In genomic region chr4:96273907-96274306, GRCm38 (mm10) we compare ENCODE assay signal across 8 mouse cellular contexts. TPM values are rescaled to one million over a fixed set of nuclear protein-coding genes. Genes with fewer than 3 reads are reported as not detected.
DNase-seq lines count a peak whose midpoint lies in the region; ATAC-seq and TF ChIP-seq lines count a peak whose summit lies in the region.

No protein-coding gene starts in this region.

- no peak for TF ChIP-seq EP300 in stomach, postnatal 0 days (optimal IDR thresholded peaks at IDR 0.05)

- no peak overlapping the region for H3K4me2 ChIP-seq in midbrain, embryonic 11.5 days
- H3K4me2 ChIP-seq in stomach, postnatal 0 days (replicated peaks; ENCODE audit: low read depth) = no peak overlapping the region

- TF ChIP-seq CTCF in stomach, postnatal 0 days (IDR thresholded peaks at IDR 0.05; ENCODE audit: low read depth) = peak; percentile 81
- no peak for TF ChIP-seq CTCF in thymus, adult 2 months (IDR thresholded peaks at IDR 0.05; ENCODE audit: borderline replicate concordance, control insufficient read depth, extremely low read depth, insufficient read depth, low read length, poor library complexity)

- TF ChIP-seq POLR2A in thymus, adult 2 months (IDR thresholded peaks at IDR 0.05; ENCODE audit: control insufficient read depth, extremely low read depth, insufficient read depth, low read length, poor library complexity) = no peak

- H3K27ac ChIP-seq in midbrain, embryonic 11.5 days (ENCODE audit: low read depth, low read length) = no peak overlapping the region
- H3K27ac ChIP-seq in stomach, postnatal 0 days (replicated peaks) = no peak overlapping the region
- no peak overlapping the region for H3K27ac ChIP-seq in thymus, adult 2 months (ENCODE audit: control insufficient read depth, insufficient read depth, low read length)

- H3K4me1 ChIP-seq in midbrain, embryonic 11.5 days (ENCODE audit: control insufficient read depth, insufficient read depth, low read length) = no peaks in the 10 kb centered on the region
- H3K4me1 ChIP-seq in stomach, postnatal 0 days (replicated peaks; ENCODE audit: control insufficient read depth, insufficient read depth) = no peaks in the 10 kb centered on the region
- no peaks in the 10 kb centered on the region for H3K4me1 ChIP-seq in thymus, adult 2 months (replicated peaks; ENCODE audit: control insufficient read depth, insufficient read depth, low read length)

- no peaks in the 10 kb centered on the region for H3K27me3 ChIP-seq in midbrain, embryonic 11.5 days (ENCODE audit: control insufficient read depth, insufficient read depth, low read length)
- H3K27me3 ChIP-seq in stomach, postnatal 0 days (ENCODE audit: control insufficient read depth, insufficient read depth, low read length) = no peaks in the 10 kb centered on the region
- no peaks in the 10 kb centered on the region for H3K27me3 ChIP-seq in thymus, adult 2 months (ENCODE audit: control insufficient read depth, insufficient read depth, low read length)

- DNase-seq in 416B (ENCODE audit: low read depth) (peak; percentile 34), WW6 (ENCODE audit: low read depth, low spot score) (peak; percentile 3)
- peak; percentile 27 for DNase-seq in embryo, embryonic 9.5 days (ENCODE audit: extremely low spot score)
- DNase-seq in layer of hippocampus, adult 9-10 months (ENCODE audit: low spot score) = peak; percentile 50
- peak; percentile 89 for DNase-seq in midbrain, embryonic 11.5 days (ENCODE audit: low spot score, missing footprints)
- peak; percentile 40 for DNase-seq in stomach, postnatal 0 days (ENCODE audit: low spot score)
- no peak for DNase-seq in thymus, adult 2 months

- H3K9ac ChIP-seq in midbrain, embryonic 11.5 days (ENCODE audit: low read length) = no peak overlapping the region
- H3K9ac ChIP-seq in stomach, postnatal 0 days (ENCODE audit: low read length) = no peak overlapping the region

- no peaks in the 10 kb centered on the region for H3K36me3 ChIP-seq in midbrain, embryonic 11.5 days (ENCODE audit: control insufficient read depth, insufficient read depth, low read length)
- H3K36me3 ChIP-seq in stomach, postnatal 0 days (ENCODE audit: control insufficient read depth, insufficient read depth, low read length) = no peaks in the 10 kb centered on the region
- no peaks in the 10 kb centered on the region for H3K36me3 ChIP-seq in thymus, adult 2 months (ENCODE audit: control insufficient read depth, insufficient read depth, low read length)

- ATAC-seq in hematopoietic stem cell, adult 5-6 weeks (replicated peaks in 1 of 2; ENCODE audit: insufficient read depth in 1 of 2, low FRiP score in 2 of 2, low TSS enrichment in 1 of 2, low read depth in 1 of 2, poor library complexity in 2 of 2, severe bottlenecking in 2 of 2) = peak; percentile 76 to 88
- peak; percentile 80 for ATAC-seq in midbrain, embryonic 11.5 days (ENCODE audit: low FRiP score)
- ATAC-seq in stomach, postnatal 0 days (ENCODE audit: low FRiP score, low TSS enrichment) = no peak

- no peaks in the 10 kb centered on the region for H3K9me3 ChIP-seq in midbrain, embryonic 11.5 days (ENCODE audit: control insufficient read depth, low read length)
- no peaks in the 10 kb centered on the region for H3K9me3 ChIP-seq in stomach, postnatal 0 days (ENCODE audit: control insufficient read depth, low read length)

- no peak overlapping the region for H3K4me3 ChIP-seq in midbrain, embryonic 11.5 days (ENCODE audit: low read depth, low read length)
- no peak overlapping the region for H3K4me3 ChIP-seq in stomach, postnatal 0 days (ENCODE audit: low read depth, low read length)
- no peak overlapping the region for H3K4me3 ChIP-seq in thymus, adult 2 months (ENCODE audit: control insufficient read depth, insufficient read depth, low read length)

RNA-seq across cellular contexts. Expression of gene Cyp2j7, which starts 37.4 kb away (rescaled TPM):
- not detected in 2 replicates for total RNA-seq in hematopoietic stem cell, adult 5-6 weeks (2017)
- not detected in 2 replicates for polyA plus RNA-seq in midbrain, embryonic 11.5 days (2014; fragmentation: Nextera tagmentation; extraction: Ambion mirVana)
- polyA plus RNA-seq in stomach, postnatal 0 days (2015; fragmentation: Nextera tagmentation; extraction: Ambion mirVana) = not detected in 2 replicates
- polyA plus RNA-seq in thymus, adult 2 months (2012; rRNA removed) = not detected in 2 replicates
